Mouse (Mus musculus) CD4-positive, CD25-positive, alpha-beta regulatory T cell (primary cell): ENCODE measurements around the gene Keap1. TPM values are rescaled to one million over a fixed set of nuclear protein-coding genes. Genes with fewer than 3 reads are reported as not detected.

Experiments used
- polyA plus RNA-seq: library from polyadenylated mRNA; unstranded; fragments of 100-300 nt; shearing (Covaris generic); gene quantifications from one replicate; pipeline ENCODE4 v1.2.1, GENCODE M21; 2017

Keap1 gene
- 66.8 TPM for polyA plus RNA-seq

DNA sequence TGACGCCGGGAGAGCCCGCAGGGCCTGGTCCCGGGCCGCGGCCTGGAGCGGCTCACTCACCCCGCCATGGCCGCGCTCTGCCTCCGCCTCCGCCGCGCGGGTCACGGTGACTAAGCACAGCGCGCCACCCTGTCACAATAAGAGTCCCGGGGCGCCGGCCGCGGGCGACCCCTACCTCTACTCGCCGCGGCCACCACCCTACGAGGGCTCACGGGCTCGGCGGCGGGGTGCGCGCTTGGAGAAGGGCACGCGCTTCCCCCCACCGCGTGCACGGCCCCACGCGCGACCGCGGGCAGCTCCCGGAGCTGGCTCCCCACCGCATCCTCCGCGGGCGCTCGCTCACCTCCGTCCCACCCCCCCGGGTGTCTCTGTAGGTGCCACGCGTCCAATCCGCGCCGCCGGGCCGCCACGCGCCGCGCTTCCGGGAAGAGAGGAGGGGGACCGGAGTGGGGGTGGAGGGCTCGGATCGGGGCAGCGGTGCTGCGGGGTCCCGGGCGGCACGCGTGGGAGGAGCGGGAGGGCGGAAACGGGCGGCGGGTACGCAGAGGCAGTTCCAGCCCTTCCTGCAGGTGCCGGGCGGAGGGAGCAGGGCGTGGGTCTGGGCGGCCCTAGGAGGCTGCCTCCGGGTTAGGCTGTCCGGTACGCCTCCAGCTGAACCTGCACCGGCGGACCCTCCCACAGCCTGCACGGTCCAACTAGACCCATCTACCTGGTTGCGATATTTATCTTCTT is at the start of gene Keap1:
Gene Keap1, minus strand, starts transcription at position 629 of the 732 bp plus-strand sequence.

DNA sequence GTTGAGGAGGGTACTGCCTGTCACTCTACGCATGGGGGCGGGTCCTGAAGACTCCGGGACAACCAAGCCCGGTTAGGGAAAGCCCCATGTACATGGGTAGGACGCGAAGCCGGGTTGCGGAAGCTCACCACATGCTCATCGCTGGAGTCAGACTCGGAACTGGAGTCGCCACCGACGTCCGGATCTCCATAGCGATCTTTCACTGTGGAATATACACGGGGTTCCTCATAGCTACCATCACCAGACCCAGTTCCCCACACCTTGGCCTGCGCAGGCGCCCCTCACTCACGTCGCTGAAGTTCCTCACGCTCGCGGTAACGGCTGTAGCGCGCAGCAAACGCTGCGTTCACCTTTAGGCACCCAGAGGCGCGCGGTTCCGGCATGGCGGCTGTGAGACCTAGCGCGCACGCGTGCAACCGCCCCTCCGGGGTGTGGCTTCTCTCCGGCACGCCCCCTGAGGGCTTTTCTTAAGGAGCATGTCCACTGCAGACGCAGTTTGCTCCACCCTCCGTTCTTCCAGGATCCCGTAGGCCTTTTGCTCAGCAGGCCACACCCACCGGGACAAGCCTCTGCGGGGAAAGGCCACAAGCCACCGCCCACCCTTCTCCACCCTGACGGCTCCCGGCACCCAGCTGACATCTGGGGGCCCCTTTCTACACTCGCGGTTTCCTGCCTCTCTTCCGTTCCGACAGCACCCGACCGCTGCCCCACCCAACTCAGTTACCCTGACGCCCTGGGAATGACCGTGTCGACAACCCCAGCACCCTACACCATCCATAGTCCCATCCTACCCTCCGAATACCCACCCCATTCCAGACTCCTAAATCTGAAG is 48.6 kb upstream of the Keap1 start, which contains the start of gene Kri1:
Gene Kri1, minus strand, starts transcription at position 399 of the 832 bp plus-strand sequence.

GRCm38 (mm10) chr9:21265000-21265561 is 25.9 kb upstream of the Keap1 start, which contains the start of gene Atg4d:
Gene Atg4d (plus strand): TSS chr9:21265293.

GRCm38 (mm10) chr9:21248326-21248725 is 9.2 kb upstream of the Keap1 start, which contains the start of gene S1pr5:
Gene S1pr5 (minus strand): TSS chr9:21248443.

Other genes starting within 250 kb of the Keap1 start
- 112 TPM for gene Mrpl4, start 236.6 kb downstream of the Keap1 start, polyA plus RNA-seq
- 66.0 TPM for gene Icam1, start 223.4 kb downstream of the Keap1 start, polyA plus RNA-seq
- gene Icam4, start 210.0 kb downstream of the Keap1 start, polyA plus RNA-seq = 1.2 TPM
- gene Icam5, start 207.3 kb downstream of the Keap1 start, polyA plus RNA-seq = 0.83 TPM
- gene Zglp1, start 172.3 kb downstream of the Keap1 start, polyA plus RNA-seq = 0.20 TPM
- gene Gm49373, start 166.3 kb downstream of the Keap1 start, polyA plus RNA-seq = 0.24 TPM
- 37.0 TPM for gene Fdx1l, start 165.7 kb downstream of the Keap1 start, polyA plus RNA-seq
- 4.2 TPM for gene Gm38431, start 147.4 kb downstream of the Keap1 start, polyA plus RNA-seq
- gene Raver1, start 147.4 kb downstream of the Keap1 start, polyA plus RNA-seq = 80.5 TPM
- 71.5 TPM for gene Tyk2, start 108.1 kb downstream of the Keap1 start, polyA plus RNA-seq
- 324 TPM for gene Cdc37, start 89.4 kb downstream of the Keap1 start, polyA plus RNA-seq
- gene Pde4a, start 73.6 kb downstream of the Keap1 start, polyA plus RNA-seq = 1.3 TPM
- 0.07 TPM for gene S1pr5, start 9.1 kb upstream of the Keap1 start, polyA plus RNA-seq
- 75.3 TPM for gene Atg4d, start 25.9 kb upstream of the Keap1 start, polyA plus RNA-seq
- gene Kri1, start 48.6 kb upstream of the Keap1 start, polyA plus RNA-seq = 30.0 TPM
- 143 TPM for gene Cdkn2d, start 52.0 kb upstream of the Keap1 start, polyA plus RNA-seq
- gene Ap1m2, start 73.0 kb upstream of the Keap1 start, polyA plus RNA-seq = 3.5 TPM
- 568 TPM for gene Slc44a2, start 81.3 kb upstream of the Keap1 start, polyA plus RNA-seq
- gene Ilf3, start 128.5 kb upstream of the Keap1 start, polyA plus RNA-seq = 60.6 TPM
- 38.4 TPM for gene Qtrt1, start 172.5 kb upstream of the Keap1 start, polyA plus RNA-seq
- gene Dnm2, start 185.5 kb upstream of the Keap1 start, polyA plus RNA-seq = 234 TPM